Mouse (Mus musculus): Measurements from ENCODE around the gene Ston1.

Gene Ston1

GRCm38 (mm10) chr17:88625931-88626330, 28.4 kb downstream of the Ston1 start:
- no peak for DNase-seq (ENCODE audit: low spot score in 2 of 2)

GRCm38 (mm10) chr17:88626347-88626811, 28.9 kb downstream of the Ston1 start:
- DNase-seq (ENCODE audit: low spot score in 2 of 2), result no peak

- no peak for DNase-seq (ENCODE audit: low spot score in 2 of 2)
These were observed 29.7 kb downstream of the Ston1 start for GRCm38 (mm10) chr17:88627150-88627549.

GRCm38 (mm10) chr17:88628676-88629380, 31.3 kb downstream of the Ston1 start:
- no peak for DNase-seq (ENCODE audit: low spot score in 2 of 2)

GRCm38 (mm10) chr17:88629381-88629759, 31.9 kb downstream of the Ston1 start:
- DNase-seq (ENCODE audit: low spot score in 2 of 2), result no peak

- DNase-seq (ENCODE audit: low spot score in 2 of 2), result no peak
These were observed 32.6 kb downstream of the Ston1 start for GRCm38 (mm10) chr17:88629931-88630553.

- no peak for DNase-seq (ENCODE audit: low spot score in 2 of 2)
These were observed 33.1 kb downstream of the Ston1 start for GRCm38 (mm10) chr17:88630554-88630948.

GRCm38 (mm10) chr17:88632631-88633030, 35.1 kb downstream of the Ston1 start:
- no peak for DNase-seq (ENCODE audit: low spot score in 2 of 2)

- DNase-seq (ENCODE audit: low spot score in 2 of 2), result no peak
These were observed 38.6 kb downstream of the Ston1 start for GRCm38 (mm10) chr17:88636076-88636475.

GRCm38 (mm10) chr17:88636587-88636986, 39.1 kb downstream of the Ston1 start:
- DNase-seq (ENCODE audit: low spot score in 2 of 2), result no peak

- DNase-seq (ENCODE audit: low spot score in 2 of 2), result peak; percentile 67 to 81
These were observed 43.5 kb downstream of the Ston1 start for GRCm38 (mm10) chr17:88641012-88641411.

- DNase-seq (ENCODE audit: low spot score in 2 of 2), result no peak
These were observed 44.4 kb downstream of the Ston1 start for GRCm38 (mm10) chr17:88641836-88642235.

- no peak for DNase-seq (ENCODE audit: low spot score in 2 of 2)
These were observed 47.4 kb downstream of the Ston1 start for GRCm38 (mm10) chr17:88644876-88645275.

GRCm38 (mm10) chr17:88645299-88645698, 47.8 kb downstream of the Ston1 start:
- no peak for DNase-seq (ENCODE audit: low spot score in 2 of 2)

- DNase-seq (ENCODE audit: low spot score in 2 of 2), result no peak
These were observed 49.7 kb downstream of the Ston1 start for GRCm38 (mm10) chr17:88647149-88647548.

GRCm38 (mm10) chr17:88652010-88652409, 54.5 kb downstream of the Ston1 start:
- DNase-seq (ENCODE audit: low spot score in 2 of 2), result peak; percentile 68 to 86

GRCm38 (mm10) chr17:88652702-88653374, 55.4 kb downstream of the Ston1 start:
- peak; percentile 91 to 92 for DNase-seq (ENCODE audit: low spot score in 2 of 2)

- DNase-seq (ENCODE audit: low spot score in 2 of 2), result no peak
These were observed 55.9 kb downstream of the Ston1 start for GRCm38 (mm10) chr17:88653375-88653769.

GRCm38 (mm10) chr17:88658510-88658909, 61.0 kb downstream of the Ston1 start:
- DNase-seq (ENCODE audit: low spot score in 2 of 2), result no peak

GRCm38 (mm10) chr17:88666076-88666475, 68.6 kb downstream of the Ston1 start:
- no peak for DNase-seq (ENCODE audit: low spot score in 2 of 2)

- DNase-seq (ENCODE audit: low spot score in 2 of 2), result peak; percentile 48 to 59
These were observed 71.0 kb downstream of the Ston1 start, which contains the start of gene Gtf2a1l for GRCm38 (mm10) chr17:88668452-88668851. Gtf2a1l (plus strand) TSS chr17:88668660.

GRCm38 (mm10) chr17:88669921-88670320, 72.4 kb downstream of the Ston1 start:
- DNase-seq (ENCODE audit: low spot score in 2 of 2), result no peak

- no peak for DNase-seq (ENCODE audit: low spot score in 2 of 2)
These were observed 73.3 kb downstream of the Ston1 start for GRCm38 (mm10) chr17:88670800-88671199.
